Mouse (Mus musculus) CH12.LX (cell line): ENCODE results near the gene Grb10. TPM values are rescaled to one million over a fixed set of nuclear protein-coding genes. Genes with fewer than 3 reads are reported as not detected.

ENCODE experiments used
- DNase-seq: peaks from one replicate; pipeline ENCODE4 v3.0.0-alpha.2; 2013; ENCODE audit errors: extremely low read depth
- H3K27ac ChIP-seq: 2 replicates; pipeline ENCODE4 v1.5.1; 2012; ENCODE audit warnings: low read depth, mild to moderate bottlenecking, control low read depth, moderate library complexity; ENCODE audit not compliant: insufficient read depth
- H3K27me3 ChIP-seq: replicated peaks from 2 replicates; pipeline ENCODE3; 2012; ENCODE audit warnings: inconsistent platforms
- H3K36me3 ChIP-seq, 2 experiments: replicated peaks in 1 of 2; 2 replicates each; pipeline versions ENCODE3 to v1.6.1; 2012; ENCODE audit warnings: inconsistent platforms in 1 of 2, low read length in 1 of 2, mild to moderate bottlenecking in 1 of 2, mixed read lengths in 1 of 2, moderate library complexity in 1 of 2; ENCODE audit not compliant: control insufficient read depth in 1 of 2, insufficient read depth in 1 of 2
- H3K4me1 ChIP-seq, 2 experiments: 2 replicates each; pipeline ENCODE4 v1.6.1; 2012; ENCODE audit warnings: inconsistent platforms in 1 of 2, moderate library complexity in 1 of 2; ENCODE audit not compliant: insufficient read depth in 2 of 2, control insufficient read depth in 1 of 2
- H3K4me2 ChIP-seq: 2 replicates; pipeline ENCODE4 v1.6.1; 2012; ENCODE audit warnings: low read depth, mild to moderate bottlenecking, control low read depth; ENCODE audit not compliant: poor library complexity, insufficient read depth, severe bottlenecking
- H3K4me3 ChIP-seq, 3 experiments: fragments of 150-350 bp in 1 of 3; sonication (generic) in 1 of 3; replicated peaks in 1 of 3; 2 replicates each; pipeline versions ENCODE3 to v1.5.1; 2011 to 2012; ENCODE audit warnings: low read depth in 2 of 3, low read length in 2 of 3, mild to moderate bottlenecking in 2 of 3, moderate library complexity in 2 of 3, control low read depth in 1 of 3, improper control_type of control experiment in 1 of 3, inconsistent platforms in 1 of 3, mixed read lengths in 1 of 3; ENCODE audit not compliant: poor library complexity in 1 of 3
- H3K79me2 ChIP-seq: replicated peaks from 2 replicates; pipeline ENCODE4 v1.6.1; 2012; ENCODE audit warnings: mild to moderate bottlenecking, moderate library complexity; ENCODE audit not compliant: control insufficient read depth, poor library complexity, insufficient read depth, severe bottlenecking; ENCODE audit errors: extremely low read depth
- H3K9ac ChIP-seq: 2 replicates; pipeline ENCODE4 v1.6.1; 2012; ENCODE audit warnings: low read depth, mild to moderate bottlenecking, control low read depth, moderate library complexity; ENCODE audit not compliant: insufficient read depth
- H3K9me3 ChIP-seq: replicated peaks from 2 replicates; pipeline ENCODE3; 2012; ENCODE audit warnings: low read length, inconsistent platforms, mixed read lengths
- CHD1 ChIP-seq: IDR thresholded peaks from 2 replicates; pipeline ENCODE4 v1.6.1; 2012; ENCODE audit warnings: low read depth, low read length, improper control_type of control experiment, inconsistent platforms
- E2F4 ChIP-seq: IDR thresholded peaks from 2 replicates; pipeline ENCODE4 v1.6.1; 2011; ENCODE audit warnings: low read depth, low read length, improper control_type of control experiment; ENCODE audit not compliant: insufficient replicate concordance
- EP300 ChIP-seq: IDR thresholded peaks from 2 replicates; pipeline ENCODE4 v1.6.1; 2011; ENCODE audit warnings: low read length, improper control_type of control experiment
- GABPA ChIP-seq: IDR thresholded peaks from 2 replicates; pipeline ENCODE4 v1.6.1; 2012; ENCODE audit warnings: low read depth, low read length, improper control_type of control experiment, inconsistent platforms; ENCODE audit not compliant: insufficient replicate concordance
- IRF4 ChIP-seq: IDR thresholded peaks from 2 replicates; pipeline ENCODE4 v1.6.1; 2014; ENCODE audit warnings: low read depth, mild to moderate bottlenecking, inconsistent platforms, low read length, improper control_type of control experiment
- MAFK ChIP-seq: IDR thresholded peaks from 2 replicates; pipeline ENCODE4 v1.6.1; 2011; ENCODE audit warnings: low read length, improper control_type of control experiment; ENCODE audit not compliant: insufficient replicate concordance
- MAZ ChIP-seq: IDR thresholded peaks from 2 replicates; pipeline ENCODE4 v1.6.1; 2012; ENCODE audit warnings: low read depth, mild to moderate bottlenecking, inconsistent platforms, low read length, improper control_type of control experiment, moderate library complexity
- MEF2A ChIP-seq: IDR thresholded peaks from 2 replicates; pipeline ENCODE4 v1.6.1; 2014; ENCODE audit warnings: low read depth, mild to moderate bottlenecking, inconsistent platforms, low read length, improper control_type of control experiment, borderline replicate concordance
- MXI1 ChIP-seq: IDR thresholded peaks from 2 replicates; pipeline ENCODE4 v1.6.1; 2011; ENCODE audit warnings: mild to moderate bottlenecking, low read depth, low read length, improper control_type of control experiment
- NELFE ChIP-seq: IDR thresholded peaks from 2 replicates; pipeline ENCODE4 v1.6.1; 2011; ENCODE audit warnings: low read depth, low read length, improper control_type of control experiment
- NRF1 ChIP-seq: IDR thresholded peaks from 2 replicates; pipeline ENCODE4 v1.6.1; 2014; ENCODE audit warnings: low read depth, mild to moderate bottlenecking, inconsistent platforms, low read length, improper control_type of control experiment, moderate library complexity
- RAD21 ChIP-seq: IDR thresholded peaks from 2 replicates; pipeline ENCODE4 v1.6.1; 2011; ENCODE audit warnings: low read depth, mild to moderate bottlenecking, low read length, improper control_type of control experiment, moderate library complexity
- SMC3 ChIP-seq: IDR thresholded peaks from 2 replicates; pipeline ENCODE4 v1.6.1; 2011; ENCODE audit warnings: low read depth, low read length, improper control_type of control experiment
- UBTF ChIP-seq: IDR thresholded peaks from 2 replicates; pipeline ENCODE4 v1.6.1; 2012; ENCODE audit warnings: low read depth, mild to moderate bottlenecking, inconsistent platforms, low read length, improper control_type of control experiment, moderate library complexity
- ZMIZ1 ChIP-seq: IDR thresholded peaks from 2 replicates; pipeline ENCODE4 v1.6.1; 2012; ENCODE audit warnings: low read depth, mild to moderate bottlenecking, inconsistent platforms, low read length, improper control_type of control experiment
- dilution Hi-C: fragments of 300-500 bp; cut with MboI; formaldehyde crosslinking; loops from 2 replicates; pipeline ENCODE4 v1.14.3; 2020; ENCODE audit warnings: low sequenced_read_pairs; ENCODE audit not compliant: extremely low pct_unique_long_range_greater_than_20kb, extremely low pct_ligation_motif_present
- in situ Hi-C: fragments of 300-500 bp; cut with MboI; formaldehyde crosslinking; loops from 3 replicates; pipeline ENCODE4 v1.14.3; 2019; ENCODE audit warnings: low sequenced_read_pairs, low pct_ligation_motif_present, low pct_unique_long_range_greater_than_20kb, mixed read lengths
- polyA plus RNA-seq: library from polyadenylated mRNA; unstranded; fragments of >175 nt; gene quantifications from 2 replicates; pipeline ENCODE4 v1.2.1, GENCODE M21; 2012; ENCODE audit warnings: low read depth; ENCODE audit not compliant: insufficient read length
- total RNA-seq, 2 experiments: library from RNA; depleted of rRNA; stranded (reverse); fragments of 300-350 nt in 1 of 2; fragments of >200 nt in 1 of 2; gene quantifications; 2 replicates each; pipeline ENCODE4 v1.2.3; 2012 to 2014

The Grb10 gene
- total and polyA plus RNA-seq, 3 experiments = 38.4 to 189 (median 137) TPM

DNA sequence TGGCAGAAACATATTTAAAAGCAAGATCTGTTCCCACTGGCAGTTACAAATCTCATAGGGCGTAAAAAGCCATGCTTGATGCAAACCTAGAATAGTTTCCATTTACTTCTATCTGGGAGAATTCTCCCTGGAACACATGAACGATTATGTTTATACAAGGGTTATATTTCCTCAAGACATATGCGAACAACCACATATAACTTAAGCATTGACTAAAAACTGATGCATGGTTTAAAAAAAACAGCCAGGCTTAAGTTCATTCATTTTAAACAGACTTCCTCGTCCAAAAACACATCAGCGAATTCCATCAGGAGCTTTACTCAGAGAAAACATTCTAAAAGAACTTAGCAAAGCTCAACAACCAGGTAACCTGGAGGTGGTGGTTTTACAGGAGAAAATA lies 90.6 kb downstream of the Grb10 start:
- Histone ChIP-seq H3K36me3 (peaks cover 18 to 68% of the 10 kb centered on the region in 2 experiments), H3K4me2 (peak overlapping the region; percentile 79; the same call in 1 of the 2 replicates), H3K4me1 (peaks cover 51 to 96% of the 10 kb centered on the region in 2 experiments), H3K27me3 (no peaks in the 10 kb centered on the region), H3K4me3 (no peak overlapping the region), H3K9ac (peak overlapping the region; percentile 18), H3K27ac (peak overlapping the region; percentile 92), H3K9me3 (no peaks in the 10 kb centered on the region), H3K79me2 (peaks cover 3% of the 10 kb centered on the region; the same call in 1 of the 2 replicates)
- DNase-seq = no peak
- in situ Hi-C loops = loop anchor here (10.0 kb wide), 1 partner anchor 403 kb away; no protein-coding TSS in a partner anchor
- no peak for TF ChIP-seq EP300
- TF ChIP-seq ZMIZ1 = peak; percentile 29; the same call in 1 of the 2 replicates
- no peak for TF ChIP-seq NRF1
- dilution Hi-C loops = no loop called here

DNA sequence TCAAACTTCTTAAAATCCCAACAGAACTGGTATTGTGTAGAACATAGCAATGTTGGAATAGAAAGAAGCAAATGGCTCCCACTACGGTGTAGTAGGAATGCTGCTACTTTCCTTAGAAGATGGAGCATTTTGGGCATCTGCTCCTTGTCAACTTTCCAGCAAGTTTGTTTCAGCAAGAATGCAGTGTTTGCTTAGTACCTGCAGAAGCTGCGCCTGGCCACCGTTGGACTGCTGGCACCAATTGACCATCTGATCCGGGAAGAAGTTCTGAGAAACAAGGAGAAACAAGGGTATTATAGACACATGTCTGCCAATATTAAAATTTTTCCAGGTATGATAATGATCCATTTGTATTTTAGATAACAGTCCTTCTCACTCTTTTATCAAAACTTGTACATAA lies 92.7 kb downstream of the Grb10 start:
- Histone ChIP-seq H3K36me3 (peaks cover 18 to 67% of the 10 kb centered on the region in 2 experiments), H3K4me2 (no peak overlapping the region), H3K4me3 (no peak overlapping the region), H3K27me3 (no peaks in the 10 kb centered on the region), H3K9me3 (no peaks in the 10 kb centered on the region), H3K79me2 (peaks cover 3% of the 10 kb centered on the region; the same call in 1 of the 2 replicates), H3K27ac (peak overlapping the region; percentile 37; the same call in 1 of the 2 replicates), H3K9ac (no peak overlapping the region), H3K4me1 (peaks cover 47 to 96% of the 10 kb centered on the region in 2 experiments)
- DNase-seq = no peak
- in situ Hi-C loops (loop anchor here (10.0 kb wide), 1 partner anchor 401 kb away; no protein-coding TSS in a partner anchor), dilution Hi-C loops (no loop called here)
- TF ChIP-seq IRF4 = no peak
- TF ChIP-seq MXI1 = no peak
- no peak for TF ChIP-seq MAFK
- no peak for TF ChIP-seq CHD1
- TF ChIP-seq E2F4 = no peak
- no peak for TF ChIP-seq MEF2A
- no peak for TF ChIP-seq RAD21
- TF ChIP-seq MAZ = no peak
- TF ChIP-seq SMC3 = no peak
- TF ChIP-seq GABPA = no peak
- TF ChIP-seq ZMIZ1 = no peak
- no peak for TF ChIP-seq EP300
- TF ChIP-seq NELFE = no peak
- no peak for TF ChIP-seq UBTF
